Mouse (Mus musculus): Measurements from ENCODE around the gene Las1l. TPM values are rescaled to one million over a fixed set of nuclear protein-coding genes. Genes with fewer than 3 reads are reported as not detected.

Las1l gene
- polyA plus RNA-seq, 1 experiment from 2014 or later: 96.5 TPM

DNA sequence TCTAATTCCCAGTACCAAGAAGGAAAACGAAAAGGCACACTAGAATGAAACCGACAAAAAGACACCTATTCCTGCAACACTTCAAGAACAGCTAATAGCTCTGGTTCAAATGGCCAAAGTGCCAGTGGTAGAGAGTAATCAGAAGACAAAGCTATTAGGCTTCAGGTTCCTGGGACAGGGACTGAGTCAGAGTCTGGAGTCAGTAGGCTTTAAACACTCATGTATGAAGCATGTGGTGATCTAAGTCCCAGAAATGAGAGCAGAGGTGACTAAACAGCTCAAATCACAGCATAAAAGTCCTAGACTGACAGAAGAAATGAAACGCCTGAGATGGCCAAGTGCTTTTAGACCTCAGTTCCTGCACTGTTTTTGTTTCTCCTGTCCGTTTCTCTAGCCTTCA lies 8.6 kb downstream of the Las1l start:
- H3K4me2 ChIP-seq: no peak overlapping the region
- H3K4me3 ChIP-seq: no peak overlapping the region
- H3K36me3 ChIP-seq: peaks cover 53% of the 10 kb centered on the region
- no peaks in the 10 kb centered on the region for H3K27me3 ChIP-seq
- H3K9me3 ChIP-seq: no peaks in the 10 kb centered on the region
- ATAC-seq (ENCODE audit: low read depth): no peak
- H3K4me1 ChIP-seq (replicated peaks): no peaks in the 10 kb centered on the region
- 87% methylated on average over 4 of the region's 4 CpGs for WGBS
- H3K27ac ChIP-seq (replicated peaks): no peak overlapping the region
- H3K9ac ChIP-seq: no peak overlapping the region

DNA sequence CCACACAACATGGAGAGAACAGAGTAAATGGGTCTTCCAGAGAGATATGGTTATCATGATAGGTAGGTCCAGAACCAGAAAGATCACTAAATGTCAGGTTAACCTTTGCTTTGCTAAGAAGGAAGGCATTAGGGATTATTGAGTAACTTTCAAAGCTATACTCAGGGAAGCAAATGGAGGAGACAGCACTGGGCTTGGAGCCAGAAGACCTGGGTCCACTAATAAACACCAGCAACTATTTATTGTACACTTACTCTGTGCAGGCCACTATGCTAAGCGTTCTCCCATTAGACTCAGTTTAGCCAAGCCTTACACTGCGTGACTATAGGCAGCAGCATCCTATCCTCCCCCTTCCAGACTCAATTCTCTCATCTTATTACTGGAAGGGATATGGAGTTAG lies 11.3 kb downstream of the Las1l start:
- H3K36me3 ChIP-seq: peaks cover 52% of the 10 kb centered on the region
- no peak overlapping the region for H3K4me2 ChIP-seq
- H3K9me3 ChIP-seq: no peaks in the 10 kb centered on the region
- no peaks in the 10 kb centered on the region for H3K27me3 ChIP-seq
- H3K9ac ChIP-seq: no peak overlapping the region
- WGBS: 92% methylated on average over 2 of the region's 2 CpGs
- H3K27ac ChIP-seq (replicated peaks): no peak overlapping the region
- no peaks in the 10 kb centered on the region for H3K4me1 ChIP-seq (replicated peaks)
- H3K4me3 ChIP-seq: no peak overlapping the region
- no peak for ATAC-seq (ENCODE audit: low read depth)

DNA sequence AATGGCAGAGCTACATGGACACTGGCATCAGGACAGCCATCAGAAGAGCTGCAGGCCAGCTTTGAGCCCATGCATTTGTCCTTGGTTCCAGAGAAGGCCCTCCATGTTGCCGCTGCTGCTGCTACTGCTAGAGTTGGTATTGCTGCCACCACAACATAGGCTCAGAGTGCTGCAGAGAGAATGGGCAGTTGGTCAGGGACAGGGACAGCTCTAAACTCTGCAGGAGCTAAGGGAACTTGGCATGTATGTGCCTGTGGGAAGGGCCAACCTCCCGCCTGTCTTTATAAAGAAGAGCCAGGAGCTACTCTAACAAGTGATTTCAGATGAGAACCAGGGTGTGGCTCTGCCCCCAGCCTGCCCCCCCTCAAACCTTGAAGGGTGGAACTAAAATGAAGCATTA lies 21.3 kb downstream of the Las1l start:
- WGBS: 90% methylated on average over 2 of the region's 2 CpGs
- no peaks in the 10 kb centered on the region for H3K4me1 ChIP-seq (replicated peaks)
- no peaks in the 10 kb centered on the region for H3K9me3 ChIP-seq
- ATAC-seq (ENCODE audit: low read depth): no peak
- H3K27ac ChIP-seq (replicated peaks): no peak overlapping the region
- H3K36me3 ChIP-seq: peaks cover 46% of the 10 kb centered on the region
- no peak overlapping the region for H3K4me2 ChIP-seq
- no peak overlapping the region for H3K4me3 ChIP-seq
- H3K9ac ChIP-seq: no peak overlapping the region
- H3K27me3 ChIP-seq: no peaks in the 10 kb centered on the region

DNA sequence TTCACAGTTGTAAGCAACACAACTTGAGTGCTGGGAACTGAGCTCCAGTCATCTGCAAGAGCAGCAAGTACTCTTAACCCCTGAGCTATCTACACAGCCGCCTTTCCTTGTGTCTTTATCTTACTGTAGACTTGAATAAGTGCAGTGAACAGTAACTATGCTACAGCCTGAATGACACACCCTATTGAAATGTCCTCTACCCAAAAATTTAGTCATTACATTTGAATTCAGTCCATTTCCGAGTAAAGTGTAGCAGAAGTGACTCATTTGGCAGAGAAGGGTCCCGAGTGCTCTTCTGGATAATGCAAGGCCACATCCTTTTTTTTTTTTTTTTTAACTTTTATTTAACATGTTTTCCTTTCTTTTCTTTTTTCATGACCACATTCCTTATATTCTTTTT lies 54.0 kb downstream of the Las1l start:
- 84% methylated on average over 3 of the region's 3 CpGs for WGBS
- no peak for ATAC-seq (ENCODE audit: low read depth)

More for the DNA sequence above, 54.0 kb downstream of the Las1l start:
- H3K4me3 ChIP-seq: no peak overlapping the region
- no peaks in the 10 kb centered on the region for H3K4me1 ChIP-seq (replicated peaks)
- H3K36me3 ChIP-seq: no peaks in the 10 kb centered on the region
- no peaks in the 10 kb centered on the region for H3K27me3 ChIP-seq
- no peak overlapping the region for H3K4me2 ChIP-seq
- H3K9ac ChIP-seq: no peak overlapping the region
- no peaks in the 10 kb centered on the region for H3K9me3 ChIP-seq
- H3K27ac ChIP-seq (replicated peaks): no peak overlapping the region

Other genes starting within 250 kb of the Las1l start
- 2.4 and 2.7 TPM in 2 replicates for gene Zc3h12b, start 245.3 kb downstream of the Las1l start, polyA plus RNA-seq (2015; fragmentation: Nextera tagmentation; extraction: Ambion mirVana)
- 62.0 and 62.4 TPM in 2 replicates for gene Msn, start 139.1 kb upstream of the Las1l start, polyA plus RNA-seq (2015; fragmentation: Nextera tagmentation; extraction: Ambion mirVana)

Data from neural tube, embryonic 13.5 days (tissue).